Mouse (Mus musculus) MEL-GATA-1-ER (cell line): ENCODE results near the gene Slc26a6.

Source experiments
- DNase-seq: peaks from one replicate; pipeline ENCODE4 v3.0.0-alpha.2; 2012; ENCODE audit warnings: low read depth; ENCODE audit errors: extremely low read depth

Gene Slc26a6

DNA sequence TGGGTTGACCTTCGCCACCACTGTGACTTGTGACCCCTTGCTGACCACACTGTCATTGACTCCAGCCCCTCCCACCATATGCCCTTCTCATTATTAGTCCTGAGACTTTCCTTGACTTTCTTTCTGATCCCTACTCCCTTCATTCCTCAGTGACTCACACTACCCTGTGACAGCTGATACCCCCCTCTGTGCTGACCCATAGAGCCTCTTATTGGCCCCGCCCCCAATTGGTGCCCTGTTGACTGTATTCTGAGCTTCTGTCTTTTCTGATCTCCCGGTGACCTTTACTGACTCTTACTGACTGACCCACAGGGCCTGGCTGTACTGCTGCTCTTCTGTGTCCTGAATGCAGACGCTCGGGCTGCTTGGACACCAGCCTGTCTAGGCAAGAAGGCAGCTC is 7.7 kb upstream of the Slc26a6 start:
- DNase-seq, result no peak

GRCm38 (mm10) chr9:108847374-108847773 is 5.7 kb upstream of the Slc26a6 start:
- no peak for DNase-seq

DNA sequence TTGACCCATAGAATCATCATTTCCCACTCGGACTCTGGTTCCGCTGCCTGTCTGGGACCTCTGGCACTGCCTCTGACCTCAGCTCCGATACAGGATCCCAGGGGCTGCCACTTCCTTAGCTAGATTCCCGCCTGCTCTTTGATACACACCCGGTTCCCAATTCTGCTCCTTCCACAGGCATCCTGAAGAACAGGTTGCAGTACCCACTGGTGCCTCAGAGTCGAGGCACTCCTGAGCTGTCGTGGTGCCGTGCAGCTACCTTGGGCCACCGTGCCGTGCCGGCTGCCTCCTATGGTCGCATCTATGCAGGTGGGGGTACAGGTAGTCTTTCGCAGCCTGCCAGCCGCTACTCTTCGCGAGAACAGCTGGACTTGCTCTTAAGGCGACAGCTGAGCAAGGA is 4.7 kb upstream of the Slc26a6 start:
- DNase-seq, result no peak

DNA sequence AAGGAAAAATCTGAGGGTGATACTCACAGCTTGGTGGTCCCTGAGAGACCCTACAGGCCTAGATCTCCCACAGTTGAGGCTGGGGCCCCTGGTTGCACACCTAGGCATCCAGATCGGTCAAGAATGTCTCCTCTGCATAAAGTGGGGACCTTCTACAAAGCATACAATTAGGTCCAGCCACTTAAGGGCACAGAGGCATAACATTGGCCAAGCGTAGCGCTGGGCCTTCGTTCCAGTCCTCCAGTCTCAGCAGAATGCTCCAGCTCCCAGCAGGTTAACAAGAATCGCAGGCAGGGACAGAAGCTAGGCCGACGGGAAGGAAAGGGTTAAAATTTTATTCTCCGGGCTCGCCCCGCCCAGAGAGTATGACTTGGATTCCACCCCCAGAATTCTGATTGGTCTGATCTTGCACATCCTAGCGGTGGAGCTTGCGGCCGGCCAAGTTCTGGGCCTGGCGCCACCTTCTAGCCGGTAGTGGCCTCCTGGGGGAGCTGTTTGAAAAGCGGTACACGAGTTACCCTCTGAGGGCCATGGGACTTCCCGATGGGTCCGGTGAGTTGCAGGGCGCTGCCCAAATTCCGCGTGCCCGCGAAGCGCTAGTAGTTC is 655 bp downstream of the Slc26a6 start:
- peak; percentile 93 for DNase-seq

DNA sequence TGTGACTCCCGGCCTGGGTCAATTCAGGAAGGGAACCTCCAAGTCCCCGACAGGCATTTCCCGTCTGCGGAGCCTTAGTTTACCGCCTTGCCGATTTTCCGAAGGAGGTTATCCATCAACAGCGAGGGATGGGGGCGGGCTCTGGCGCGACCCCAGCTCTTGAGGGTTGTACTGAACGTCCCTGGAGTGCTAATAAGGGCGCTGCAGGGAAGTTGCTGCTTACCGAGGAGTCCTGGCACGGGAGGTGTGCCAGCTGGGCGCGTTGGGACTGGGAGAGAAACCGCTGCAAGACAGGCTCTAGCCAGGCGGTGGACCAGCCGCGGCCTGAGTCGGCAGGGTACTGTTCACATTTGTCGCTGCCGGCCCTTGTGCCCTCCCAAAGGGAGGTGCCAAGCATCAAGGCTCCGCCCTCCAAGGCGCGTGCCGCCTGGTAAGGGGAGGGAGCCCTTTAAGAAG is 1.2 kb downstream of the Slc26a6 start:
- peak; percentile 83 for DNase-seq

- no peak for DNase-seq
These were observed 2.3 kb downstream of the Slc26a6 start for GRCm38 (mm10) chr9:108855335-108855734.

DNA sequence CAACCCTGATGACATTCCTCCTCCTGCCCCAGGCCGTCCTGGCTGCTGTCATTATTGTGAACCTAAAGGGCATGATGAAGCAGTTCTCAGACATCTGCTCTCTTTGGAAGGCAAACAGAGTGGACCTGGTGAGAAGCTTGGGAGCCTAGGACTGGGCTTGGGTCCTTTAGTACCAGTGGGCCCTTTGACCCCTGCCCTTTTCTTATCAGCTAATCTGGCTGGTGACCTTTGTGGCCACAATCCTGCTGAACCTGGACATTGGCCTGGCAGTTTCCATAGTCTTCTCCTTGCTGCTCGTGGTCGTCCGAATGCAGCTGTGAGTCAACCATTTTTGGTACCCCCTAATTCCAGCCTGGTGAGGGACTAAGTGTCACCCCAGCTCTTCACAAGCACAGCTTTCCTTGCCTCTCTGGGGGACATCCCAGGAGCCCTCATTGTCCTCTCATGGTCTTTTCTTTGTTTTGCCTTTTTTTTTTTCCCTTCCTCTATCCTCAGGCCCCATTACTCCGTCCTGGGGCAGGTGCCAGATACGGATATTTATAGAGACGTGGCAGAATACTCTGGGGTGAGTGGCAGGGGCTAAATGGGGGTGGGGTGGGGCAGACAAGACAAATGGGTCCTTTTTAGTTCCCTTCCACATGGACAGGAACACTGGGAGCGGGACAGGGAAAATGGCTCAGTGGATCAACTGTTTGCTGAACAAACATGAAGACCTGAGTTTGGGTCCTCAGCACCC is 5.9 kb downstream of the Slc26a6 start:
- no peak for DNase-seq

DNA sequence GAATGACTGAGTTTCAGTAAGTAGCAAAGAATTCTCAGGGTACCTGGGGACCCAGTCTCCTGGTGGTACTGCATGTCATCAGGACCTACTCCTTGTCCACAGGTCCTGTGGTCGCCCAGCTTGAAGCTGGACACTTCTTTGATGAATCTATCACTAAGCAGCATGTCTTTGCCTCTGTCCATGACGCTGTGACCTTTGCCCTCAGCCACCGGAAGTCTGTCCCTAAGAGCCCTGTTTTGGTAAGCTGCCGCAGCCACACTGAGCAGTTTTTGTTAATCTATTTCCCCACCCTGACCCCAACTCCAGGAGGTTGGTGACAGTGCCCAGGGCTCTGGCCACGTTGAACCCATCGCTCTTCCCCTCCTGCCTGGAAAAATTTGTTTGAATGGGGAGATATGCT is 59.2 kb downstream of the Slc26a6 start:
- DNase-seq, result no peak

GRCm38 (mm10) chr9:108913161-108913560 is 60.1 kb downstream of the Slc26a6 start:
- no peak for DNase-seq

- no peak for DNase-seq
These were observed 60.5 kb downstream of the Slc26a6 start for GRCm38 (mm10) chr9:108913621-108914020.

DNA sequence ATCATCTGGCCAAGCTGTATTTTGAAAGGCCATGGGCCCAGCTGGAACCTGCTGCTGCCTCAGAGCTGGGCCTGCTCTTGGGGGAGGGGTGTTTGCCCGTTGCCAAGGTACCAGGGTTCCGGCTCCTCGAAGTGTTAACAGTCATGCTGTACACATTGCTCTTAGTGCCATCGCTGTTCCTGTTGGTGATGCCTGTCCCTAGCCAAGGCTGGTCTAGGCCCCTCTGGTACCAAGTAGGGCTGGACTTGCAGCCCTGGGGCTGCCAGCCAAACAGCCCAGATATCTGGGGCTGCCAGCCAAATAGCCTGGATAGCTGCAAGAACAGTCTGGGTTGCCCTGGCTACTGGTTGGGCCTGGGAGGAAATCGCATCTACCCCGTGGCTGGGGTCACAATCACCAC is 61.4 kb downstream of the Slc26a6 start, which contains the start of gene Tmem89:
Gene Tmem89, plus strand, starts transcription at position 129 of the 400 bp plus-strand sequence.
- no peak for DNase-seq

- DNase-seq, result no peak
These were observed 72.8 kb downstream of the Slc26a6 start for GRCm38 (mm10) chr9:108925897-108926296.

- no peak for DNase-seq
These were observed 75.3 kb downstream of the Slc26a6 start for GRCm38 (mm10) chr9:108928424-108928823.

DNA sequence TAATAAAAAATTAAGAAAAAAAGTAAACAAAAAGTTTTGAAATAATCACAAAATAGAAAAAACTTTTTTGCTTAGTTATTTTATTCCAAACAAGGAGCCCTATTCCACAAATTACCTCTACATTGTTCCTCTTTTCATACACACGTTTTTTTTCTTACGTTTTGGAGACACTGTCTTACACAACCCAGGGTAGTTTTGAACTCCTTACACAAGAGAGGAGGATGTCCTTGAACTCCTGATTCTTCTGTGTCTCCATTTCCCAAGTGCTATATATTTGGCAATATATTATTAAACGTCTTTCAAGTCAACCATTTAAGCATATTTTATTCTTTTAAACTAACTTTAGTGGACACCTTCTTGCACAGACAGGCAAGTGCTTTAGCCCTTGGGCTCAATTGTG is 82.9 kb downstream of the Slc26a6 start:
- DNase-seq, result no peak

- DNase-seq, result peak; percentile 91
These were observed 83.6 kb downstream of the Slc26a6 start, which contains the start of gene Uqcrc1 for GRCm38 (mm10) chr9:108936418-108937364. Gene Uqcrc1 (plus strand): TSS chr9:108936633.

DNA sequence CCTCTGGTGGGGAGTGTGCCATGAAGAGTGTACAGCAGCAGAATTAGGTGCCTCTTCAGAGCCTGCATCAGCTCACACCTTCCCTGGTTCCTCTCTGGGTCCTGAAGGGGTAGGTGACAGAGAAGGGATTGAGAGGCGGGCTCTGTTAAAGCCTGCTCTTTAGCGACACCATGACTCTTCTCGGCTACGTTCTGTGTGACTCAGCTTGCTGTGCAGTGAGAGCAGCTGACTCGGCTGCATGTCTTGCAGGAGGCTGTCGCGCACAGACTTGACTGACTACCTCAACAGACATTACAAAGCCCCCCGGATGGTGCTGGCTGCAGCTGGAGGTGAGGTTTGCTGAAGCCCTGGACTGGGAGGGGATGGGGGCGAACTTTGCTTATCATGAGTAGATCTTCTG is 92.0 kb downstream of the Slc26a6 start:
- DNase-seq, result no peak

- no peak for DNase-seq
These were observed 92.5 kb downstream of the Slc26a6 start for GRCm38 (mm10) chr9:108945608-108946007.

DNA sequence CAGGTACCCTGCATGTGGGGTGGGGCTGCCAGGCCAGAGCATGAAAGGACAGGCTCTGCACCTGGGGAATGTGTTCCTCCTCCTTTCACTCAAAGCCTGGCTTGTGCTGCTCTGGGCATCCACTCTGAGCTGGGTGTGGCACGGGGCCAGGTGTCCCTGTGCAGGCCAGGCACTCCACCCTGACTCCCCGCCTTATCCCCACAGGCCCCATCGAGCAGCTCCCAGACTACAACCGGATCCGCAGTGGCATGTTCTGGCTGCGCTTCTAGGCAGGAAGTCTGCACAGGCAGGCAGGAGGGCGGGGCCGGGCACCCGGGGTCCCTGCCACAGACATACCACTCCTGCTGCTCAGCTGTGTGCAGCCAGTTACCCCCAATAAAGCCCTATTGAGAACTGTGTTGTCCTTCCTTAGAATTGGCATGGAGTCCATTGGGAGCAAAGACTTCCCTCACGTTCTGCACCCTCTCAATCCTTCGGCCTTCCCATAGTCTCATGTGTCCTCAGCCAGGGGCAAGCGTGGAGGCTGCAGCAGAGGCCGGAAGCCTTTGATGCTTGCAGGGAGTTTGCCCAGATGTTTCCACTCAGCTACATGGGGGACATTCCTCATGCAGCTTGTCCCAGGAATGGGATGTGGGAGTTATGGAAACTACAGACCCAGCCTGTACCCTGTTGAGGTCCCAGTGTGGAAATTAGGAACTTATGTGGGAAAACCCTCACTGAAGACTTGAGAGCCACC is 96.3 kb downstream of the Slc26a6 start:
- DNase-seq, result no peak

DNA sequence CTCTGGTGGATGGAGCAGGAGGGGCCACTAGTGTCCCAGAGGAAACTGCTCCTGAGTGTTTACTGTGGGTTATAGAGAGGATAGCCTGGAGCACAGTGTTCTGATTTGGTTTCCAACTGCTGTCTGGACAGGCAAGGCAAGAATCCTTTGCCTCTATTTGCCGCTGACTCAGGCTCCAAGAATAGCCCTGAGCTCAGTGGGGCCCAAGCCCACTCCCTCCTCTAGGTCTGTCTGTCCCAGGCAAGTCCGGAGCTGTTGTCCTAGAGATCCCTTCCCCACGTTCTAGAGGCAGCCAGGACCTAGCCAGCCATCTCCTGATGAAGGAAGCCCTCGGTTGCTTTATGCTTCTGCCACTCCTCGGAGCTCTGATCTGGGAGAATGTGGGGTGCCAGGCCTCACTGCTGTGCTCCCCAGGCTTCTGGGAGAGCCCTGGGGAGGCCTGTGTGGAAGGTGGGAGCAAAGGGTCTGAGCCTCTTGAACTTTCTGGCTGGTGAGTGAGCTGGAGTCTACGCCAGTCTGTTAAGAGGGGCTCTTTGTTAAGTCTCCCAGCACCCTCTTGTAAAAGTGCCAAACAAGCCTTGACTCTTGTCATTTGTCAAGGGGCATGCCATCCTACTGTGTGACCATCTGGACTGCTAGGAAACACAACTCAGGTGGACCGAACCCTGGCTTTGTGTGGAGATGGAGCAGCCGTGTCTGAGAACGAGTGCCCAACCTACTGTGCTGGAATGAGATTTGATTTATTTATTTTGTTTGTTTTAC is 97.1 kb downstream of the Slc26a6 start:
- no peak for DNase-seq

DNA sequence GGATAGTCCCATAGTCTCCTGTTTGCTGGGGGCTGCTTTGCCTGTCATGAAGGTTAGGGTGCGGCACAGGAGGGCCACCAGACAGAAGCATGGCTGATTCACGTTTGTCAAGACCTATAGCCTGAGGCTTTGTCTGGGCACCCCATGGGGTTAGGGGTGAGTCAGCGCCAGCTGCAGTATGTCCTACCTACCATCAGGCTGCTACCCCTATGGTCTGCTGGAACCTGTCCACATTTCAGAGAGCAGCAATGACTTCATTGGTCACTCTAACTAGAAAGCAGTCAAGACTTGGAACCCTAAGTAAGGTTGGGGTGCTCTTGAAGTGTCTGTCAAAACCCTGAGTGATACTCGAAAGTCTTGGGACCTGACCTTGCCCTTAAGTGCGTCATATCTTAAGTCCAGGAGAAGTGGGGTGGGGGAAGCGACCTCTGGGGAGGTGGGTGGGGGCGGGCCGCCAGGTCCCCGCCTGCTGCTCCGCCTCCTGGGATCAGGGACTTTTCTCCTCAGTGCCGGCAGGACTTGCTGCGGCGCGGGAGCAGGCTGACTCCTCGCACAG is 100.1 kb downstream of the Slc26a6 start, which contains the start of gene Col7a1:
Gene Col7a1, plus strand, starts transcription at position 506 of the 556 bp plus-strand sequence.
- DNase-seq, result no peak
